Mouse (Mus musculus): ENCODE measurements around the gene Gm10778. TPM values are rescaled to one million over a fixed set of nuclear protein-coding genes. Genes with fewer than 3 reads are reported as not detected.
A peak's percentile ranks its signal among the peaks of the same experiment; 100 is the strongest.
"Not testable (repeated sequence)": the region's sequence is repeated elsewhere in the genome, so short reads cannot be mapped to it uniquely, and the experiment has no call there.

The Gm10778 gene
- 5.1 and 7.1 TPM in 2 replicates for polyA plus RNA-seq (2014; fragmentation: Nextera tagmentation; extraction: Ambion mirVana)

DNA sequence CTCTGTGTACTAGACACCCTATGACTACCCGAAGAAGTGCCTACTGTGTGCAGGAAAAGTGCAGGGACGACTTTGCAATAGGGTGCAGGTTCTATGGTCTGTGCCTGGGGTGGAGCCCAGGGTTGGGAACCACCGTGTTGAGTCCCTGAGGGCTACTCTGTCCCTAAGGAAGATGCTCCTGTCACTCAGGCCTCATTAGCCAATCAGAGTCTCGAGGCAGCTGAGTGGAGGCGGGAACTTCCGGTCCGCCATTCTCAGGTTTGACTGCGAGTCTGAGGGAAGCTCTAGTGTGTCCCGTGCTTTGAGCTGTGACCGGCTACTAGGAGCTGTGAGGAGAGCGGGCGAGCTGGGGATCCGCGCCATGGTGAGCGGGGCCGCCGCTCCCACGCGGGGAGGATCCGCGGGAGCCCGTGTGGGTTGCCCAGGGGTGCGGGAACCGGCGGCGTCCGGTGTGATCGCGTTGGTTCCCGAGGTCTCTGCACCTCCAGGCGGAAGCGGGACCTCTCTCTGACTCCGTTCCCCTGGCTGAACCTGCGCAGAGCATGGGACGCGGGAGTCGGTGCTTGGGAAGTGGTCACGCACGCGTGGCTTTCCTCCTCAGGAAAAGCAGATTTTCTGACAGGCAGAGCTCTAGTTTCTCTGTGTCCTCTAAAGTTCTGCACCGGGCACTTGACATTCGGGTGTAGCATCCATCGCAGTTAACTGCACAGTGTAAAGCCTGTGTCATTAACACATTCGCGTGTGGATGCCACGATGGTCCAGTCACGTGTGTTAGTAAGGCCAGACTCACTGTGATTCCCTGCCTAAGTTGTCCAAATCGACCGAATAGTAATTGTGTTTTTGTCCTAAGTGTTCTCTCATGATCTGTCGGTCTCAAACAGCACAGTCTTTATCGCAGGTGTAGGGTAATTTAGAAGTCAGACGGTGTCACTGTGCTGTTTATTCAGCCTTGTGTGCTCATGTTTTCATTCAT is at the start of gene Gm10778:
TSS of gene Gm10778 (plus strand) at position 257 of the 973 bp plus-strand sequence.
- WGBS = 4% methylated on average over 29 of the region's 52 CpGs
- H3K4me1 ChIP-seq (ENCODE audit: control insufficient read depth, insufficient read depth, low read length) = not testable (repeated sequence)
- H3K4me3 ChIP-seq (ENCODE audit: low read depth, low read length) = peak within 1 kb of the TSS; percentile 45

DNA sequence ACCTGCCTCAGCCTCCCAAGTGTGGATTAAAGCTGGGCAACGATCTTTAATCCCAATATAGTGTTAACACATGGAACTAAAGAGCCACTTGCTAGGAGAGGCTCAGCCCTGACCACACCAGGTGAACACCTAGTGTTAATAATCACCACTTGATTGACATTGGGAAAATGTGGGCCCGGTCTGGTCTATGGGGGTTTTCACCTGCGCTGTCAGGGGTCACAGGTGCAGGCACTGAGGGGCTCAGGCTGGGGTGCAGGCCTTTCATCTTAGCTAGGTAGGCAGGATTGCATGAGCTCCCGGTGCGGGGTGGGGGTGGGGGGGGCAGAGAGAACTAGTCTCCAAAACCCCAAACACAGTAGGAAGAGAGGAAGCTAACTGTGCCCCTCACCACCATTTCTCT is 49.2 kb upstream of the Gm10778 start:
- Histone ChIP-seq H3K27ac (ENCODE audit: low read depth, low read length) (no peak overlapping the region), H3K9me3 (replicated peaks; ENCODE audit: control insufficient read depth, low read length) (no peaks in the 10 kb centered on the region), H3K4me1 (ENCODE audit: control insufficient read depth, insufficient read depth, low read length) (peaks cover 39% of the 10 kb centered on the region), H3K4me3 (ENCODE audit: low read depth, low read length) (no peak overlapping the region), H3K36me3 (ENCODE audit: control insufficient read depth, insufficient read depth, low read length) (no peaks in the 10 kb centered on the region), H3K27me3 (replicated peaks; ENCODE audit: control insufficient read depth, insufficient read depth, low read length) (peaks cover 12% of the 10 kb centered on the region; the same call in 1 of the 2 replicates), H3K4me2 (ENCODE audit: low read length) (no peak overlapping the region), H3K9ac (ENCODE audit: low read length) (no peak overlapping the region)
- ATAC-seq = no peak
- DNase-seq (ENCODE audit: low spot score) = no peak
- 75% methylated on average over 5 of the region's 5 CpGs for WGBS

More for the DNA sequence above, at the start of gene Gm10778:
- not testable (repeated sequence) for H3K9me3 ChIP-seq (replicated peaks; ENCODE audit: control insufficient read depth, low read length); H3K36me3 ChIP-seq (ENCODE audit: control insufficient read depth, insufficient read depth, low read length); H3K27me3 ChIP-seq (replicated peaks; ENCODE audit: control insufficient read depth, insufficient read depth, low read length)
- DNase-seq (ENCODE audit: low spot score) (peak; percentile 96), ATAC-seq (peak; percentile 97)
- H3K9ac ChIP-seq (ENCODE audit: low read length) = peak within 1 kb of the TSS; percentile 63
- H3K27ac ChIP-seq (ENCODE audit: low read depth, low read length) = peak within 1 kb of the TSS; percentile 58; the same call in 1 of the 2 replicates
- peak within 1 kb of the TSS; percentile 55 for H3K4me2 ChIP-seq (ENCODE audit: low read length)

GRCm38 (mm10) chr10:81600096-81600495 is 48.8 kb upstream of the Gm10778 start:
- peaks cover 39% of the 10 kb centered on the region for H3K4me1 ChIP-seq (ENCODE audit: control insufficient read depth, insufficient read depth, low read length)
- peaks cover 9% of the 10 kb centered on the region; the same call in 1 of the 2 replicates for H3K27me3 ChIP-seq (replicated peaks; ENCODE audit: control insufficient read depth, insufficient read depth, low read length)
- WGBS = 55% methylated on average over 10 of the region's 10 CpGs
- no peak overlapping the region for H3K9ac ChIP-seq (ENCODE audit: low read length)
- no peak overlapping the region for H3K27ac ChIP-seq (ENCODE audit: low read depth, low read length)
- H3K4me2 ChIP-seq (ENCODE audit: low read length) = no peak overlapping the region
- DNase-seq (ENCODE audit: low spot score) (no peak), ATAC-seq (no peak)
- H3K9me3 ChIP-seq (replicated peaks; ENCODE audit: control insufficient read depth, low read length) = no peaks in the 10 kb centered on the region
- no peaks in the 10 kb centered on the region for H3K36me3 ChIP-seq (ENCODE audit: control insufficient read depth, insufficient read depth, low read length)
- no peak overlapping the region for H3K4me3 ChIP-seq (ENCODE audit: low read depth, low read length)

DNA sequence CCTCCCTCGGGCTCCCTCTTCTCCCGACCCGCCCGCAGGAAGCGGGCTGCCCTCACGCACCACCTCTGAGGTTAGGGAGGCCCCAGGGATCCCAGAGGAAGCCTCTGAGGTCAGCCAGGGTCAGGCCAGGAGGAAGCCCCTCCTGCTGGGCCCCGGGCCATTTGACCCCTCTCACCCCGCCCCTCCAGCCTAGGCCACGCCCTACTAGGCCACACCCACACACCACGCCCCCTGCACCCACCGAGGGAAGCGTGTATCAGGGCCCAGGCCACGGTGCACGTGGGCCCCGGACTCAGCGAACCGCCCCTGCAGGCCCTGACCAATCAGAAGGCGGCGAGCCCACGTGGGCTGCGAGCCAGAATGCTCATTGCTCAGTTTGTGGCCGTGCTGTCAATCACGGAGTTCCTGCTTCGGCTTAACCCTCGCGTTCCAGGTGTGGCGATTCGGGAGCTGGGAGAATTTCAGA is 48.1 kb upstream of the Gm10778 start, which contains the start of gene Tle6:
TSS of gene Tle6 (minus strand) at position 336 of the 466 bp plus-strand sequence.
- H3K4me3 ChIP-seq (ENCODE audit: low read depth, low read length) = no peak within 1 kb of the TSS; the same call in 1 of the 2 replicates
- peak; percentile 78 for ATAC-seq
- no peaks in the 10 kb centered on the region for H3K36me3 ChIP-seq (ENCODE audit: control insufficient read depth, insufficient read depth, low read length)
- peaks cover 36% of the 10 kb centered on the region for H3K4me1 ChIP-seq (ENCODE audit: control insufficient read depth, insufficient read depth, low read length)
- H3K4me2 ChIP-seq (ENCODE audit: low read length) = peak within 1 kb of the TSS; percentile 44
- WGBS = under 1% methylated on average over 28 of the region's 28 CpGs
- H3K27me3 ChIP-seq (replicated peaks; ENCODE audit: control insufficient read depth, insufficient read depth, low read length) = peaks cover 4% of the 10 kb centered on the region; the same call in 1 of the 2 replicates
- no peak within 1 kb of the TSS; the same call in 1 of the 2 replicates for H3K9ac ChIP-seq (ENCODE audit: low read length)
- H3K9me3 ChIP-seq (replicated peaks; ENCODE audit: control insufficient read depth, low read length) = no peaks in the 10 kb centered on the region
- peak; percentile 98 for DNase-seq (ENCODE audit: low spot score)
- H3K27ac ChIP-seq (ENCODE audit: low read depth, low read length) = no peak within 1 kb of the TSS

DNA sequence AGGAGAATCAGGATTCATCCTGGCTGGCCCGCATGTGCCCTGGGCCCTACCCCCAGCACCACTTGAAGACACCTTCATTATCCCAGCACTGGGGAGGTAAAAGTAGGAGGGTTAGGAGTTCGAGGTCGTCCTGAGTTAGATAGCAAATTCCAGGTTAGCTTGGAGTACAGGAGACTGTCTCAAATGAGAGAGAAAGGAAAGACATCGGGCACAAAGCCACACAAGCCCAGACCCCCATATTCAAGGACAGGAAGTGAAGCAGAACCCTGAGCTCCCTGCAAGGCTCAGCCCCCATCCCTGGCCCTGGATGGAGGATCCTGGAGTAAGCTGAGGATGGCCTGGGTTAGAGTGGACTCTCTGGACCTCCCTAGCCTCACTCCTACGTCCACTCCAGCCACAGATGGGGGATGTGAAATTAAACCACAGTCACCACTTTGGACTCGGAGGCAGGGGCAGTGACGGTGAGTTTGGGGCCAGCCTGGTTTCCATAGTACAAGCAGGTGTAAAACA is 47.4 kb upstream of the Gm10778 start:
- ATAC-seq (no peak), DNase-seq (ENCODE audit: low spot score) (no peak)
- H3K9me3 ChIP-seq (replicated peaks; ENCODE audit: control insufficient read depth, low read length) = no peaks in the 10 kb centered on the region
- no peak overlapping the region for H3K9ac ChIP-seq (ENCODE audit: low read length)
- no peaks in the 10 kb centered on the region for H3K36me3 ChIP-seq (ENCODE audit: control insufficient read depth, insufficient read depth, low read length)
- H3K4me2 ChIP-seq (ENCODE audit: low read length) = peak overlapping the region; percentile 44; the same call in 1 of the 2 replicates
- H3K4me3 ChIP-seq (ENCODE audit: low read depth, low read length) = no peak overlapping the region
- WGBS = 20% methylated on average over 7 of the region's 7 CpGs
- H3K4me1 ChIP-seq (ENCODE audit: control insufficient read depth, insufficient read depth, low read length) = peaks cover 29% of the 10 kb centered on the region
- no peak overlapping the region for H3K27ac ChIP-seq (ENCODE audit: low read depth, low read length)
- H3K27me3 ChIP-seq (replicated peaks; ENCODE audit: control insufficient read depth, insufficient read depth, low read length) = no peaks in the 10 kb centered on the region

DNA sequence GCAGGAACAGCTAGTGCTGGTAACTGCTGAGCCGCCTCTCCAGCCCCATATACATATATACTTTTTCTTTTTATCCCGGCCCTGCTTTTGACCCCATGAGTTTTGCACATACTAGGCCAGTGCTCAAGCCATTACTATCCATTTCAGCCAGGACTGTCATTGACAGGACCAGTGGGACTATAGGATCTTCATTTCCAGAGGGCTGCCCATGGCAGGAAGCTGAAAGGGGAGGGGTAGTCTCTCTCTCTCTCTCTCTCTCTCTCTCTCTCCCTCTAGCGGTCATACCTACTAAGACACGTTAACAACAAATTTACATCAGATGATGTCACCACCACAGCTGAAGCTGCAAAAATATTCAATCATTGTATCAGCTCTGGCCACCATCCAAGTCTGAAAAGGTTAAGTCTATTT is 46.1 kb upstream of the Gm10778 start:
- no peak overlapping the region for H3K27ac ChIP-seq (ENCODE audit: low read depth, low read length)
- H3K27me3 ChIP-seq (replicated peaks; ENCODE audit: control insufficient read depth, insufficient read depth, low read length) = no peaks in the 10 kb centered on the region
- H3K4me3 ChIP-seq (ENCODE audit: low read depth, low read length) = no peak overlapping the region
- ATAC-seq (no peak), DNase-seq (ENCODE audit: low spot score) (peak; percentile 90)
- no peak overlapping the region for H3K9ac ChIP-seq (ENCODE audit: low read length)
- WGBS = 20% methylated on average over 4 of the region's 4 CpGs
- no peaks in the 10 kb centered on the region for H3K9me3 ChIP-seq (replicated peaks; ENCODE audit: control insufficient read depth, low read length)
- peaks cover 18% of the 10 kb centered on the region for H3K4me1 ChIP-seq (ENCODE audit: control insufficient read depth, insufficient read depth, low read length)
- H3K36me3 ChIP-seq (ENCODE audit: control insufficient read depth, insufficient read depth, low read length) = no peaks in the 10 kb centered on the region
- H3K4me2 ChIP-seq (ENCODE audit: low read length) = no peak overlapping the region

DNA sequence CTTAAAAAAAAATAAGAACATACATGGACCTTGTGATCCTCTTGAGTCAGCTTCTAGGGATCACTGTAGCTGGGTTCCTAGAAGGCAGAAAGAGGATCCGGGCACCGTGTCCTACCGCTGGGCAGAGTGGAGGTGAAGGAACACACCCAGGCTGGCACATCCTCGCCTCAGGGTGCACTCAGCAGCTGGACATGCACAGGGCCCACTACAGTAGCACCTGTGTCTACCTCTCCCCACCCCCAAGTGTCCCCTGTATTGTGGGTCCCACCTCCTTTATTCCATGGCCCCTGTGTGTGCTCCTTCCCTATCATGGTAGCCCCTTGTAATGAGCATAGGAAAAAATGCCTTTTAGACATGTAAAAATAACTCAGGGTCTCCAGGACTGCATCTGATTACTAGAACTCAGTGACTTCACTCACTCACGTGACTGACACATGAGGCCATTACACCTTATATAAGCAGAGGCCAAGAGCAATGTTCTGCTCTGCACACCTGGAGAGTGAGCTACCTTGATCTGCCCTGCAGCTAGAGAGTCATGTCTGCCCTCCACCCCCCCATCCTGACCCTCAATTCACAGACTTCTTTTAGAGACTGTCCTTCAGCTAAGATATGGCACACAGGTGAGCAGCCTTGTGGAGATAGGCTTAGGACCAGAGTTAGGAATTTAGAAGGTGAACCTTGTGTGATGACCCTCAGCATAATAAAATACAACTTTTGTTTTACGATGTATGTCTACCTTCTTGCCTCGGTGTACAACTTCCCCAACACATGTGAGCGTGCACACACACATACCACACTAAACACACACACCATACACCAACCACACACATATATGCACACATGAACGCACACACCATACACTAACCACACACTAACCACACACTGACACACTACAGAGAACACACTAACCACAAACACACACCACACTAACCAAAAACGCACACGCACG is 44.6 kb upstream of the Gm10778 start:
- Histone ChIP-seq H3K9ac (ENCODE audit: low read length) (no peak overlapping the region), H3K27me3 (replicated peaks; ENCODE audit: control insufficient read depth, insufficient read depth, low read length) (no peaks in the 10 kb centered on the region), H3K4me1 (ENCODE audit: control insufficient read depth, insufficient read depth, low read length) (peaks cover 16% of the 10 kb centered on the region), H3K4me2 (ENCODE audit: low read length) (no peak overlapping the region), H3K9me3 (replicated peaks; ENCODE audit: control insufficient read depth, low read length) (no peaks in the 10 kb centered on the region), H3K36me3 (ENCODE audit: control insufficient read depth, insufficient read depth, low read length) (no peaks in the 10 kb centered on the region), H3K27ac (ENCODE audit: low read depth, low read length) (no peak overlapping the region), H3K4me3 (ENCODE audit: low read depth, low read length) (no peak overlapping the region)
- DNase-seq (ENCODE audit: low spot score) = no peak
- WGBS = 83% methylated on average over 12 of the region's 12 CpGs
- no peak for ATAC-seq

GRCm38 (mm10) chr10:81604968-81605665 is 43.7 kb upstream of the Gm10778 start:
- H3K36me3 ChIP-seq (ENCODE audit: control insufficient read depth, insufficient read depth, low read length) = no peaks in the 10 kb centered on the region
- peak overlapping the region; percentile 66 for H3K4me2 ChIP-seq (ENCODE audit: low read length)
- peak overlapping the region; percentile 44 for H3K4me3 ChIP-seq (ENCODE audit: low read depth, low read length)
- DNase-seq (ENCODE audit: low spot score) = peak; percentile 95
- no peaks in the 10 kb centered on the region for H3K27me3 ChIP-seq (replicated peaks; ENCODE audit: control insufficient read depth, insufficient read depth, low read length)
- peaks cover 16% of the 10 kb centered on the region for H3K4me1 ChIP-seq (ENCODE audit: control insufficient read depth, insufficient read depth, low read length)
- peak overlapping the region; percentile 60 for H3K9ac ChIP-seq (ENCODE audit: low read length)
- WGBS = 20% methylated on average over 29 of the region's 29 CpGs
- H3K27ac ChIP-seq (ENCODE audit: low read depth, low read length) = peak overlapping the region; percentile 89
- peak; percentile 42 for ATAC-seq
- H3K9me3 ChIP-seq (replicated peaks; ENCODE audit: control insufficient read depth, low read length) = no peaks in the 10 kb centered on the region

Data from forebrain, embryonic 14.5 days (tissue).